Mouse (Mus musculus) adrenal gland, adult 2 months (tissue): ENCODE data around the gene Pde11a. TPM values are rescaled to one million over a fixed set of nuclear protein-coding genes. Genes with fewer than 3 reads are reported as not detected.

Experiments
- DNase-seq: peaks from one replicate; pipeline ENCODE4 v3.0.0; 2021
- polyA plus RNA-seq: library from polyadenylated mRNA; depleted of rRNA; stranded (reverse); fragments of >200 nt; gene quantifications from 2 replicates; pipeline ENCODE4 v1.2.3, GENCODE M21; 2012
- total RNA-seq, 2 experiments: library from RNA; stranded (reverse); gene quantifications; 2 replicates each; pipeline ENCODE4 v1.2.3; 2021

Gene Pde11a
- total and polyA plus RNA-seq, 3 experiments: 0.17 to 0.31 TPM; not detected in 1

DNA sequence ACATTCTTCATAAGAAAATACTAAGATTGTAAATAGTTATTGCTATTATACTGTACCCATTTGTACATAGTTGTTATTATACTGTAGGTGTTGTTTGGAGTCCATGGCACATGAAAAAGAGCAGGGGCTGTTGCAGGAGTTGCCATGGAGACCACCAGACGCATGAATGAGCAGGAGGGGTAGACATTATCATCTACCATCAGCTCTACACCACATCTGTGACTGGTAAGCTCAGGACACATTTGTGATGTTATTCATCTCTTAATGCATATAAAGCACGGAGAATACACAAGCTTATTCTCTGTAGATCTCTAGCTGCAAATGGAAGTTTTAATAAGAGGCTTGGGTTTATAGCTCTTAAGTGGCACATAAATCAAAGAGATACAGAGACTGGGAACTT lies 179.6 kb downstream of the Pde11a start:
- no peak for DNase-seq

DNA sequence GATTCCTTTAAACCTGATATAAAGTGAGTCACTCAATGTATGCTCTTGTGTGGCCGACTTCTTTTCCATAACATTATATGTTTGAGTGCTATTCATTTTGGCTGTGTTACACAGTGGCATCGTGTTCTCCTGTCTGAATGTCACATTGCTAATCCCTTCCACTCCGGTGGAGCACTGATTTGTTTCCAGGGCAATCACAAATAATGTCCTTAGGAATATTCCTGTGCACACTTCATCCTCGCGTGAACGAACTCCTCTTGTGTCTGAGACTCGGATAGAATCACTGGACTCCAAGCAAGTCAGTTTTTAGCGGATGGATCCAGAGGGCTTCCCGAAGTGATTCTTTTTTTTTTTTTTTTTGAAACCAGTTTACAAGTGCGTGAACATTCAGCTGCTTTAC lies 197.4 kb downstream of the Pde11a start:
- DNase-seq: no peak

DNA sequence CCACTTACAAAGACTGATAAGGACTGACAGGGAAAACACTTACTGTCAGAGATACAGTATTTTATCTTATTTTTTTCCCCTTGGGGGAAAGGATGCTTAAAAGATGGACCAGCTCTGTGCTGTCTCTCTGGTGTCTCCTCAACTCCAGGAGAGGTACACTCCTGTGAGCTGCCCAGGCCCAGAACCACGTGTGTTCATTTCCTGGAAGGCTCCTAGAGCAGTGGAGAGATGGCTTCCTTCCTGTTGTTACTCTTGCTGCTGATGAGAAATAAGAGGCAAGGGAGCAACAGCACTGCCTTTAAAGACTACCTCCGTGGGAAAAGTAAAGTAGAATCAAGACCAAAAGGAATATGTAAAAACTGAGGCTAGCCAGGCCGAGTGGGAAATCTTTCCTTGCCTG lies 205.6 kb downstream of the Pde11a start:
- no peak for DNase-seq

DNA sequence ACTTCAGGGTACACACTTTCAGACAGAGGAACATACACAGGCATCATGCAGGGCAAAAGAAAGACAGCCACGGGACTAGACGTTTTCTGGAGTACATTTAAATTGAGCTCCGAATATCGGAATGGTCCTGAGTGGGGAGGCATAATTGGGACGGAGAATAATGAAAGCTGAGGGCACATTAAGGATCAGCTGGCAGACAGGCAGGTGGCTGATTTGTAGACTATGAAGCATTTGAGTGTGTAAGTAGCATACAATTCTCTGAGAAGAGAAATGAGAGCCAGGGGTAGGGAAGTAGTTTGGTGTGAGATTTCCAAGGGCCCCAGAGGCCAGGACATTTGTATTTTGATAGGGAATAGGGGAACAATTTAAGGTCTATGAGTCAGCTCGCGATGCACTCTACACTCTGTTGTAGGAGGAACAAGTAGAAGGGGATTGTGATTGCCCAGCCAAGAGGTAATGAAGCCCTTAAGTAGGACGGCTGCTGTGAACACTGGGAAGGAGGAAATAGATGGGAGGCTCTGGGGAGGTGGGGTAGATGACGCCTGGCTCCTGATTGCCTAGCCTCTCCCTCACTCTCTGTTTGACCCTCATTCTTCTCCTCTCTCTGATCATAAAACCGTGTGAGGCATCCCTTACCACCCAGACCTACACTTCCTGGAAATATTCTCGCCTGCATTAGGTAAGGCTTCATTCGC lies 208.5 kb downstream of the Pde11a start:
- no peak for DNase-seq

DNA sequence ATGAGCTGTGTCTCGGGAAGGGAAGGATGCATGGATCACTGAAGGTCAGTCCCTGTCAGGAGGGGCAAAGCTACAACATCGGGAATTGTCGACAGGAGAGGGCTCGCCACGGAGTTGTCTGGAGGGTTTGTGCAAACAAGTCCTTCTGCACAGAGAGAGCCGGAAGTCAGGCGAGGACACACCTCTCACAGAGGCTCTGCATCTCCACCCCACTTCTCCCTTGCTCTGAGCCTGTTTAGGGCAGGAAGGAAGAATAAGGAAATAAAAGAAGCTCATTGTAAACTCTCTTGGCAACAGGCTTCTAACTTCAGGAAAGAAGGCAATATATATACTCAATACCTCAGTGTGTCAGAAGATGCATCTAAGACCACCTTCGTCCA lies 209.5 kb downstream of the Pde11a start:
- DNase-seq: no peak

- DNase-seq: no peak
Observed at GRCm38 (mm10) chr2:76128105-76129057, 210.2 kb downstream of the Pde11a start.

GRCm38 (mm10) chr2:76126651-76127050 lies 211.9 kb downstream of the Pde11a start:
- DNase-seq: no peak

- no peak for DNase-seq
Observed at GRCm38 (mm10) chr2:76124821-76125220, 213.8 kb downstream of the Pde11a start.

DNA sequence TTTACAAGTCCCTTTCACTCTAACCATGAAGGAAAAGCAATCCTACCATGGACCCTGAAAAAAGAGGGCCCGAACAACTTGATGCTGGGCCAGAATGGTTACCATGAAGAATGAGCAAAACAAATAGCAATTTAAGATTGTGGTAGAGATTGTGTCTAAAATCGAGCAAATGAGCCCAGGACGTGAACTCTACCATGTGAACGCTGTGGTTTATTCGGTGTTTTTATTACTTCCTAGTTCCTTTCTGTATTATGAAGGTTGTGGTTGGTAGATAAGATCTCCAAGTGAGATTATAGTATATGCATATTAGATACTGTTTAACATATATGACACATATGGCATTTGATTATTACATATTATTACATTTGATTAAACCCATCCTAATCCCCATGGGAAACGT lies 216.4 kb downstream of the Pde11a start:
- no peak for DNase-seq

GRCm38 (mm10) chr2:76119848-76120247 lies 218.7 kb downstream of the Pde11a start:
- DNase-seq: no peak

DNA sequence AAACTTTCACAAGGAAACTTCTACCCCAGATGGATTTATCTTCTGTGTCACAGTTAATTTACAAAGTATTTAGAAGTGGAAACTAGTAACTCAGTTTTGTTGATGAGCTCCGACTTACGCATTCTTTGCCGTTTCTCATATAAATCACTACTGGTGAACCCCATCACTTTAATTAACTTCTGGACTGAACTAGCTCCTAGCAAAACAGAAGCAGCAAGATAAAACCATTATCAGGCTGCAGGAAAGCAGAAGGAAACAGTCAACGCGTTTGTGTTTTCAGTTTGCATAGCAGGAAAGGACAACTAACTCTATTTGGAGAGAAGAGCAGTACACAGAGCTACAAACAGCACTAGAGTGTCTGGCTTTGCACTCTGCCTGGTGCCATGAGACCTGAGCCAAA lies 220.1 kb downstream of the Pde11a start:
- DNase-seq: no peak

DNA sequence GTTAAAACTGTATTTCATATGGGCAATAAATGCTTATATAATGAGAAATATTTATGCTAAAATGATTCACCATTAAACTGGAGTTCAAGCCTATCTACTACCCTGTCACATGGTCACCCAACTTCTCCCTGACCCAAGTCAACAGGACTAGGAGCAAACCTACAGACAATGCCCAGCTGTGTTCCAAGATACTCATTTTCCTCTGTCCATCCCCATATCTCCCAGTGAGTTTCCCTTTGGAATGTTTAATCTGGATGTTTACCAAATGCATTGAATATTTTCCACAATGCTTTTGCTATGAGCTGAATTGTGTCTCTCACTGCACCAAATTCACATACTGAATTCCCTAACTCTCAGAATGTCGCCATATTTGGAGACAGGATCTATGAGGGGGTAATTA lies 221.4 kb downstream of the Pde11a start:
- DNase-seq: no peak

DNA sequence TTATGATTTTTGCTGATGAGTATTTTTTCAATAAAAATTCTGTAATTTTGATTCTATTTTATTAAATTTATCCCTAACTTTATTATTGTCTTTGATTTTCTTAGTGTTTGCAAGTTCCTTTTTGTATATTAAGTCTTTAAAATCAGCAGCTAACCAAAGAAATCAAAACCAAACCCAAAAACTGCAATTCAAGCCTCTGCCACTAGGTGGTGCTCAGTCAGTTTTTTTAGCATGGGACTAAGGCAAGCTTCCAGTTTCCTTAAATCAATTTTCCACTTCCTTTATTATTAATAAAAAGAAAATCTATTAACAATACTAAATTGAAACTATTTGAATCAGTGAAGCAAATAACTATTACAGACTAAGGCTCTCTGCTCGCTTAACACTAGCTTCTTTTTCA lies 222.9 kb downstream of the Pde11a start:
- no peak for DNase-seq

- no peak for DNase-seq
Observed at GRCm38 (mm10) chr2:76114734-76115133, 223.8 kb downstream of the Pde11a start.

DNA sequence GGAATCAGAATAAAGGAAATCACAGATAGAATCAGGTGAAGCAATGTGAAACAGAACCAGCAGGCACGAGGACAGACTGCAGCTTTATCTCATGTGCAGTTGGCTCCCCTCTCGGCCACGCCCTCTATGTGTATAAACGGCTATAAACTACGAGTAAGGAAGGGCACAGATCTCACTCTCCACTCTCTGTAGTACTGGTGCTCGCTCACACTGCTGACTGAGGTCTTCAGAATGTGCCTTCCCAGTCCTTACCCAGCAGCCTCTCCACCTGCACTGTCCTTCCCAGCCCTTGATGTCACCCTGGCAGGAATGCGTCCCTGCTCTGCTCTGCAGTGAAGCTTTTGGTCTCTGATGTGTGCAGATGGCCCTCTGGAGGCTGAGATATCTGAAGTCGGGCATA lies 228.9 kb downstream of the Pde11a start:
- DNase-seq: no peak

GRCm38 (mm10) chr2:76101889-76102602 lies 236.5 kb downstream of the Pde11a start:
- peak; percentile 31 for DNase-seq

- no peak for DNase-seq
Observed at GRCm38 (mm10) chr2:76100597-76100996, 238.0 kb downstream of the Pde11a start.

DNA sequence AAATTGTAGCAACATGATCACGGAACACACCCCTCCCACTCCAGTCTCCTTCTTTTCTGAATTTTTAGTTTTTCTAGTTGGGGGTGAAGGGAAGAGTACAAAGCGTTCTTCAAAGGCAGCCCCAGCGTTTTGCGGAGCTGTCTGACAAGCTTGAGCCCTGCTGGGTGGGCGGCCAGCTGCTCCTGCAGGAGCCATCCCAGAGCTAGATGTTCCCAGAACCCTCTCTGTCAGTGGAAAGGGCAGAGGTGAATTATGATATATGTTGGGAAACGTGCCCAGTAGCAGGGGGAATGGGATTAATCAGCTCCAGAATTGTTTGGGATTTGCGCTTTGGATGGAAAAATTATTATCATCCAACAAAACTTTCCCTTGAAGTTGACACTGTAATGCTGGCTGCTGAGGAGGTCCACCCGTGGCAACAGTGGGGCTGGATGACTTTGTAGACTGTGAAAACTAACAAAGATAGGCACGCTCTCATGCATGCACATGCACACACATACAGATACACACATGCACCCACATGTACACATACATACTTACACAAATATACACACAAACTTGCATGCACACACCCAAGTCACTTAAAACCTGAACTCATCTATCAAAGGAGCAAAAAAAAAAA lies 238.7 kb downstream of the Pde11a start:
- DNase-seq: no peak

GRCm38 (mm10) chr2:76098381-76098780 lies 240.2 kb downstream of the Pde11a start:
- no peak for DNase-seq

DNA sequence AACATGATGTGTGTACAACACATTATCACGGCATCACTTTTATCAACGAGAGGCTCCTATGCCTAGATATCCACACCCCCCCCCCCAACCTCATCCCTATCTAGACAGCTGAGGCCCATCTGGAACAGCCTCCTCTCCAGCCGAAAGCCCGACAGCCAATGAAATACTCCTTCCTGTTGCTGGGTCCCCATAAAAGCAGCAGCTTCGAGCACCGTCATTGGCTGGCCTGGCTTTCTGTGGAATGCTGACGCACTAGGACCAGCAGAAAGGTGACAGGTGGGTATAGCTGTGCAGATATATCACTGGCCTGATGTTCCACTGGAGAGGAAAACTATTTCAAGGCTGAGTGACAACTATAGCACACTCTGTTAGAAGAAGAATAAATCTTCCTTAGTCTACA lies 240.7 kb downstream of the Pde11a start:
- no peak for DNase-seq

DNA sequence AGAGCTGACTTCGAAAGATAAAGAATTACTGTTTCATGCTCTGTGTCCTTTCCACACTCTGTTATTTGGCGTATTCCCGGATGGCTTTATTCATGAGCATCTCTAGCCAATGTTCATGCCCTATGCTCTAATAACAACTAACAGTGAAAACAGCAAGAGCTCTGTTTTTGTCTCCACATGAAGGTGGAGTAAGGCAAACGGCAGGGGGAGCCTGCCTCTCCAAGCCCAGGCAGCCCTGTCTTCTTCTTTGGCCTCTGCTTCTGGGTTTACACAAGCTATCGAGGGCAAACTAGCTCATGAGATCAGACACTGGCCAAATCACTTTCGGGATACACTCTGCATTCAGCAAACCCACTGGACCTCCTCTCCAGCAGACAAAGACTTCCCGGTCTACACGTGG lies 241.3 kb downstream of the Pde11a start:
- DNase-seq: no peak

GRCm38 (mm10) chr2:76095861-76096260 lies 242.7 kb downstream of the Pde11a start:
- DNase-seq: no peak
